Mouse (Mus musculus): ENCODE data around the gene Igfn1. TPM values are rescaled to one million over a fixed set of nuclear protein-coding genes. Genes with fewer than 3 reads are reported as not detected.

Igfn1 gene
- polyA plus RNA-seq (2015; fragmentation: Nextera tagmentation; extraction: Ambion mirVana): not detected in 2 replicates

DNA sequence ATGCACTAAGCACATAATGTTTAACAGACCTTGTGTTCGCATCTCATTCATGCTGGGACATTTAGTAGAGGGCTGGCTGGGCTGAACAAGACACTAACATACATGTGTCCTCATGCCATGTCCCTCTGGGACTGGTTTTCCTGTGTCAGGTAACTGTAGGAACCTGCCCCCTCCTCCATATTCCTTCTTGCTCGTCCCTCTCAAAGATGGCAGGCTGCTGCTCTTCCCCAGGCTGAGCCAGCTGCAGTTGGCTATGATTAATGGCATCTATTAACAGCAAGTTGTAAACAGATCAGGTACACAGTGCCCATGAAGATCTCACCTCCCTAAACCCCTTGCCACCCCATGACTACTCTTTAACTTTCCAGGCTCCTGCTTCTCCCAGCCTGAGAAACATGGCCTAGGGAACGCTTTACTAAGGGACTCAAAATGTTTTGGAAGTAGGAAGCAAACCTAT lies at the start of gene Igfn1:
Igfn1 (minus strand) TSS at position 51 of the 457 bp plus-strand sequence.

DNA sequence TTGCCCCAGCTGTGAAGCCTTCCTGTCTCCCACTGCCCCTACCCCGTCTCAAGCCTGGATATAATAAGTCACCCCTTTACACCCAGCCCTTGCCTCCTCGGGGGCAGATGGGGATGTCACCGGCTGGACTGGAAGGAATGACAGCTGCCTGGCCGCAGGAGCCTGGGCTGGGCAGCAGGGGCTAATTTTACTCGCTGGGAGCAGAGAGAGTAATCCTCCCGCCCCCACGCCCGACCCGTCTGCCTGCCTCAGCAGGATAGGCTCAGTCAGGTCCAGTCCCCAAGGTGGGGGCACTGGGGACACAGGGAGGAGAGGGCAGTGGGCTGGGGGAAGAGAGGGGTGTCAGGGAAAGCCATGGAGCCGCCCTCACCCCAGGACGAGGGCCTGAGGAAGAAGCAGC lies 46.4 kb upstream of the Igfn1 start, which contains the start of gene Cacna1s:
Cacna1s (plus strand) TSS at position 204 of the 400 bp plus-strand sequence.

DNA sequence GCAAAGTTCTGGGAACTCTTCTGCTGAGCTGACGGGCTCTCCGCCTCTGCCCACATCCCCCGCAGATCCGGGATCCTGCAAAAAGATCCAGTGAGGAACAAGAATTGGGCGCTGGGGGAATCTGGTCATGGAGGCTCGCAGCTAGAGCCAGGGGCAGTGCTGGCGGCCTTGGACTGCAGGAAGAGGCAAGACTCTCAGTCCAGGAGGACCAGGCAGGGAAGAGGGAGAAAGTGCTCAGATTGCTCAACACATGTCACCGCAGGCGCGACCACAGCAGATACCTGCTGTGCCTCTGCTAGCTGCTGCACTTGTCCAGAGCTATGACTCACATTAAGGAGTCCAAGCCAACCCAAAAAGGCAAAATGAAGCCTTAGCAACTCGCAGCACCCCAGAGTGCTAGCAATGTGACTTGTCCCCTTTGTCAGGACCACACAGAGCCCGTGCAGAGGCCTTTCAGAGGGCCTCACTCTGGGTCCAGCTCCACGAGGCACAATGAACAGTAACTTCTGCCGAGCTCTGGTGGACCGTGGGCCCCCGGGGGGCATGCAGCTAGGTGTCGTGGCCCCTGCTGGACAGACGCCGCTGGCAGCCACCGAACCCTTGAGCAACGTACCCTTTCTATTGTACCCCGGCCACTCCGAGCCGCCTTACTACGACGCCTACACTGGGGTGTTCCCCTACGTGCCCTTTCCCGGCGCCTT lies 44.3 kb upstream of the Igfn1 start, which contains the start of gene Ascl5:
Ascl5 (plus strand) TSS at position 493 of the 701 bp plus-strand sequence.

GRCm38 (mm10) chr1:136007211-136008158 lies 1.3 kb upstream of the Igfn1 start, which contains the start of gene Tmem9:
Gene Tmem9 (plus strand): TSS chr1:136008150.

DNA sequence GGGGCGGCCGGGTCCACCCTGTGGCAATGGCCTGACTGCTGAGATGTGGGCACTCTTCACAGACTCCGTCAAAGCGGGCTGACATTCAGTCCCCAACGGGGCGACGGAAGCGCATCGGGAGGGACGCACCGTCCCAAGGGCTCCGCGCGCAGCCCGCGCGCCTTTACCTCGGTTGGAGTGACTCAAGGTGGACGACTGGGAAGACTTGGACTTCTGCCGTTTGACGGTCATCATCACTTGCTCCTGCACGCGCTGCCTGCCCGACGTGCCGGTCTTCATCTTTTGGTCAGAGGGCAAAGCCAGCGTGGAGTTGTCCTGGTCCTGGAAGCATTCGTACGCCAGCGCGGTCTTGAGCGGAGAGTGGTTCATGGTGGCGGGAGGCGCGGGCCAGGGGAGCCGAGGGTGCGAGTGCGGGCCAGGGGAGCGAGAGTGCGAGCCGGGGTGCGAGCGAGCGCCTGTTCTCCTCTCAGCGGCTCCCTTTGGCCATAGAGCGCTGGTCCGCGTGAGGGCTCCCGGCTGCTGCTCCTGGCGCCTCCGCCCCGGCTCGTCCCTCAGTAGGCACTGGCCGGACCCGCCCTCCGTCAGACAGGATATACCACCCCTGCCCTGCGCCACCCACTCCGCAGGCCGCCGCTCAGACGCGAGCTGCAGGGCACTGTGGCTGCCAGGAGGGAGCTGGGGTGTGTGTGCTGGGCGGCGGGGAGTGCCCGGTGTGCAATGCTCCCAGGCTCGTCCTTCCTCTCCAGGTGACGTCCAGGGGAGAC lies 87.3 kb downstream of the Igfn1 start, which contains the start of gene Pkp1:
Pkp1 (minus strand) TSS at position 564 of the 764 bp plus-strand sequence.

Other genes starting within 250 kb of the Igfn1 start
- gene Phlda3, start 240.2 kb downstream of the Igfn1 start, polyA plus RNA-seq (2015; fragmentation: Nextera tagmentation; extraction: Ambion mirVana): 21.4 and 30.0 TPM in 2 replicates
- 2.7 TPM in 2 replicates for gene Tnni1, start 226.9 kb downstream of the Igfn1 start, polyA plus RNA-seq (2015; fragmentation: Nextera tagmentation; extraction: Ambion mirVana)
- gene Lad1, start 187.7 kb downstream of the Igfn1 start, polyA plus RNA-seq (2015; fragmentation: Nextera tagmentation; extraction: Ambion mirVana): 1.4 and 2.0 TPM in 2 replicates
- 2.2 and 3.0 TPM in 2 replicates for gene Tnnt2, start 170.0 kb downstream of the Igfn1 start, polyA plus RNA-seq (2015; fragmentation: Nextera tagmentation; extraction: Ambion mirVana)
- 0.08 and 0.12 TPM in 2 replicates for gene Pkp1, start 87.1 kb downstream of the Igfn1 start, polyA plus RNA-seq (2015; fragmentation: Nextera tagmentation; extraction: Ambion mirVana)
- gene Tmem9, start 1.8 kb upstream of the Igfn1 start, polyA plus RNA-seq (2015; fragmentation: Nextera tagmentation; extraction: Ambion mirVana): 62.6 and 70.5 TPM in 2 replicates
- not detected in 2 replicates for gene Ascl5, start 44.5 kb upstream of the Igfn1 start, polyA plus RNA-seq (2015; fragmentation: Nextera tagmentation; extraction: Ambion mirVana)
- 0.05 and 0.08 TPM in 2 replicates for gene Cacna1s, start 46.4 kb upstream of the Igfn1 start, polyA plus RNA-seq (2015; fragmentation: Nextera tagmentation; extraction: Ambion mirVana)
- gene Kif21b, start 125.0 kb upstream of the Igfn1 start, polyA plus RNA-seq (2015; fragmentation: Nextera tagmentation; extraction: Ambion mirVana): 3.3 and 4.3 TPM in 2 replicates
- not detected in 2 replicates for gene Mroh3, start 206.5 kb upstream of the Igfn1 start, polyA plus RNA-seq (2015; fragmentation: Nextera tagmentation; extraction: Ambion mirVana)
- 0.11 TPM in 1 of 2 replicates, not detected in the other for gene Inava, start 227.9 kb upstream of the Igfn1 start, polyA plus RNA-seq (2015; fragmentation: Nextera tagmentation; extraction: Ambion mirVana)

All from spleen, postnatal 0 days (tissue).